Comparison of ENCODE assay signal across 8 mouse cellular contexts in genomic region chr17:27989807-27990542, GRCm38 (mm10).
DNase-seq lines count a peak whose midpoint lies in the region; ATAC-seq and TF ChIP-seq lines count a peak whose summit lies in the region.

No protein-coding gene starts in this region.

- peak; percentile 97 for DNase-seq in heart, adult 11 months
- peak; percentile 73 to 75 for DNase-seq in gastrocnemius, adult 8-10 months (ENCODE audit: low spot score in 2 of 2)
- peak; percentile 90 for DNase-seq in intestine, embryonic 14.5 days (ENCODE audit: low spot score)
- DNase-seq in left cerebral cortex, postnatal 14 days (ENCODE audit: low spot score in 2 of 2): peak; percentile 80 to 86
- peak; percentile 91 for DNase-seq in midbrain, embryonic 14.5 days
- DNase-seq in spleen, adult 2 months (ENCODE audit: low read depth in 1 of 2, low spot score in 2 of 2): peak; percentile 54 to 79

- H3K9ac ChIP-seq in heart, embryonic 12.5 days: no peak overlapping the region; the same call in 1 of the 2 replicates
- H3K9ac ChIP-seq in intestine, embryonic 14.5 days (ENCODE audit: low read length): no peak overlapping the region
- H3K9ac ChIP-seq in midbrain, embryonic 14.5 days (replicated peaks; ENCODE audit: low read length): 0 out of 2 replicates have a peak overlapping the region, but pooled peaks have one; percentile 4

- H3K36me3 ChIP-seq in heart, embryonic 12.5 days: peaks cover 57% of the 10 kb centered on the region
- peaks cover 44% of the 10 kb centered on the region for H3K36me3 ChIP-seq in intestine, embryonic 14.5 days (ENCODE audit: control insufficient read depth, insufficient read depth, low read length)
- peaks cover 73% of the 10 kb centered on the region for H3K36me3 ChIP-seq in midbrain, embryonic 14.5 days (ENCODE audit: control insufficient read depth, insufficient read depth, low read length)
- peaks cover 16% of the 10 kb centered on the region for H3K36me3 ChIP-seq in spleen, adult 2 months (ENCODE audit: control insufficient read depth, insufficient read depth, low read length)

- H3K9me3 ChIP-seq in heart, embryonic 12.5 days (replicated peaks): no peaks in the 10 kb centered on the region
- no peaks in the 10 kb centered on the region for H3K9me3 ChIP-seq in intestine, embryonic 14.5 days (ENCODE audit: control insufficient read depth, low read length)
- H3K9me3 ChIP-seq in midbrain, embryonic 14.5 days (ENCODE audit: control insufficient read depth, low read length): no peaks in the 10 kb centered on the region

- peaks cover 21% of the 10 kb centered on the region for H3K4me1 ChIP-seq in heart, embryonic 12.5 days (replicated peaks)
- peaks cover 3% of the 10 kb centered on the region; the same call in 1 of the 2 replicates for H3K4me1 ChIP-seq in intestine, embryonic 14.5 days (replicated peaks; ENCODE audit: control insufficient read depth, insufficient read depth, low read length)
- no peaks in the 10 kb centered on the region for H3K4me1 ChIP-seq in midbrain, embryonic 14.5 days (ENCODE audit: control insufficient read depth, insufficient read depth, low read length)
- H3K4me1 ChIP-seq in spleen, adult 2 months (ENCODE audit: control insufficient read depth, insufficient read depth, insufficient read length): no peaks in the 10 kb centered on the region

- H3K27ac ChIP-seq in heart, embryonic 12.5 days (ENCODE audit: poor library complexity, severe bottlenecking): no peak overlapping the region
- H3K27ac ChIP-seq in intestine, embryonic 14.5 days (ENCODE audit: low read depth): no peak overlapping the region
- H3K27ac ChIP-seq in midbrain, embryonic 14.5 days (replicated peaks; ENCODE audit: low read depth, low read length): no peak overlapping the region
- H3K27ac ChIP-seq in spleen, adult 2 months (ENCODE audit: insufficient read depth, low read length): no peak overlapping the region

- 27% methylated on average over 15 of the region's 15 CpGs for WGBS in heart, embryonic 12.5 days
- 29% methylated on average over 15 of the region's 15 CpGs for WGBS in intestine, embryonic 14.5 days
- WGBS in midbrain, embryonic 14.5 days: 52% methylated on average over 15 of the region's 15 CpGs
- WGBS in spleen, adult 2 months: 55% methylated on average over 15 of the region's 15 CpGs

- H3K4me3 ChIP-seq in heart, embryonic 12.5 days: no peak overlapping the region
- no peak overlapping the region for H3K4me3 ChIP-seq in intestine, embryonic 14.5 days (ENCODE audit: low read depth, low read length)
- H3K4me3 ChIP-seq in midbrain, embryonic 14.5 days (replicated peaks; ENCODE audit: low read depth, low read length): no peak overlapping the region
- H3K4me3 ChIP-seq in spleen, adult 2 months (ENCODE audit: extremely low read depth, insufficient read depth, insufficient read length): no peak overlapping the region

- ATAC-seq in heart, embryonic 12.5 days (ENCODE audit: insufficient number of reproducible peaks, low FRiP score): no peak
- peak; percentile 81 for ATAC-seq in common myeloid progenitor, adult 5-6 weeks (replicated peaks; ENCODE audit: low read depth, poor library complexity, severe bottlenecking)
- peak; percentile 70 for ATAC-seq in intestine, embryonic 14.5 days (replicated peaks; ENCODE audit: low FRiP score, low TSS enrichment, low read depth)
- no peak; the same call in 1 of the 2 replicates for ATAC-seq in midbrain, embryonic 14.5 days (ENCODE audit: low FRiP score, low TSS enrichment)

- H3K4me2 ChIP-seq in heart, embryonic 12.5 days: no peak overlapping the region
- no peak overlapping the region for H3K4me2 ChIP-seq in intestine, embryonic 14.5 days (ENCODE audit: low read length)
- H3K4me2 ChIP-seq in midbrain, embryonic 14.5 days (ENCODE audit: low read length): no peak overlapping the region

- intact Hi-C loops in left cerebral cortex, postnatal 14 days (cut with DNase I): loop anchor here (5.0 to 10.0 kb wide), 3 partner anchors 52 to 175 kb away; no protein-coding TSS in a partner anchor

- TF ChIP-seq CTCF in spleen, adult 2 months (IDR thresholded peaks at IDR 0.05; ENCODE audit: extremely low read depth, insufficient read depth, insufficient read length, insufficient replicate concordance): peak; percentile 95

- TF ChIP-seq POLR2A in spleen, adult 2 months (IDR thresholded peaks at IDR 0.05; ENCODE audit: low read depth, low read length): no peak

- no peaks in the 10 kb centered on the region for H3K27me3 ChIP-seq in heart, embryonic 12.5 days (replicated peaks)
- no peaks in the 10 kb centered on the region for H3K27me3 ChIP-seq in intestine, embryonic 14.5 days (replicated peaks; ENCODE audit: control insufficient read depth, insufficient read depth, low read length)
- H3K27me3 ChIP-seq in midbrain, embryonic 14.5 days (ENCODE audit: control insufficient read depth, insufficient read depth, low read length): no peaks in the 10 kb centered on the region
- no peaks in the 10 kb centered on the region for H3K27me3 ChIP-seq in spleen, adult 2 months (ENCODE audit: control insufficient read depth, insufficient read depth, low read length)

Comparison
In these comparisons a context has a peak if more than half of its experiments do, and no peak if none do; other contexts are left out.
1. ATAC-seq: peak in common myeloid progenitor, adult 5-6 weeks (single experiment) and intestine, embryonic 14.5 days (single experiment); none in heart, embryonic 12.5 days (single experiment) and midbrain, embryonic 14.5 days (single experiment).
2. Peak in every context shown above with its lines, with median percentiles within 50 percentile points of each other: DNase-seq.